Mouse (Mus musculus) heart, adult 9 months (tissue): Measurements from ENCODE around the gene Oit1.

Source experiments
- DNase-seq, 2 experiments: peaks; one replicate each; pipeline ENCODE4 v3.0.0; 2022; ENCODE audit warnings: low spot score in 2 of 2

The Oit1 gene

GRCm38 (mm10) chr14:8300281-8300680 is 78.3 kb downstream of the Oit1 start:
- DNase-seq = peak in 1 of 2 experiments; percentile 44
